Mouse (Mus musculus) megakaryocyte, embryonic 14.5 days (primary cell): ENCODE results near the gene Tgfb1i1.

Experiments
- FLI1 ChIP-seq: IDR thresholded peaks from 2 replicates; pipeline ENCODE4 v1.6.1; 2012; ENCODE audit warnings: low read length, inconsistent platforms, mixed read lengths
- GATA1 ChIP-seq: IDR thresholded peaks from 3 replicates; pipeline ENCODE4 v1.6.1; 2012; ENCODE audit warnings: mixed read lengths, low read length, inconsistent platforms, borderline replicate concordance

DNA sequence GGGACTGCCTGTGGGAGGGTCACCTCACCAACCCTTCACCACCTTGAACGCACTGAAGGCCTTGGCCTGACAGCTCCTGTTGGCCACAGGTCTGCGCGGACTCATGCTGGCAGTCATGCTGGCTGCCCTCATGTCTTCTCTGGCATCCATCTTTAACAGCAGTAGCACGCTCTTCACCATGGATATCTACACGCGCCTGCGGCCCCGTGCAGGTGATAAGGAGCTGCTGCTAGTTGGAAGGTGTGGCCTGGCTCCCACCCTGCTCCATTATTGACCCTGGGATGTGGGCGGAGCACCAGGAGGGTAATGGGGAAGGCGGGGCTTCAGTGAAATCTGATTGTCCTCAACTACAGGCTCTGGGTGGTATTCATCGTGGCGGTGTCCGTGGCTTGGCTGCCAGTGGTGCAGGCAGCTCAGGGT, 23.8 kb downstream of the Tgfb1i1 start:
- TF ChIP-seq GATA1 (no peak), FLI1 (no peak)
